Mouse (Mus musculus) ovary, adult 2 months (tissue): ENCODE data around the gene Lax1. TPM values are rescaled to one million over a fixed set of nuclear protein-coding genes. Genes with fewer than 3 reads are reported as not detected.

Experiments used
- polyA plus RNA-seq: library from polyadenylated mRNA; depleted of rRNA; stranded (reverse); fragments of >200 nt; gene quantifications from 2 replicates; pipeline ENCODE4 v1.2.3, GENCODE M21; 2012; rRNA removed

Gene Lax1
- polyA plus RNA-seq = 0.79 and 0.87 TPM in 2 replicates

GRCm38 (mm10) chr1:133689897-133690296 is at the start of gene Lax1:
Gene Lax1 (minus strand): TSS chr1:133690108.

GRCm38 (mm10) chr1:133661203-133661933 is 28.5 kb downstream of the Lax1 start, which contains the start of gene Gm38394:
Gene Gm38394 (minus strand): TSS chr1:133661318.

GRCm38 (mm10) chr1:133660466-133661202 is 29.3 kb downstream of the Lax1 start, which contains the start of gene Zbed6:
Gene Zbed6 (minus strand): TSS chr1:133660885.

Other genes with a start within 250 kb of the Lax1 start
- gene Snrpe, start 79.8 kb downstream of the Lax1 start, polyA plus RNA-seq = 12.1 and 23.8 TPM in 2 replicates
- 2.5 and 3.1 TPM in 2 replicates for gene Zbed6, start 29.2 kb downstream of the Lax1 start, polyA plus RNA-seq
- gene Gm38394, start 28.8 kb downstream of the Lax1 start, polyA plus RNA-seq = 2.6 and 2.9 TPM in 2 replicates
- gene Atp2b4, start 110.9 kb upstream of the Lax1 start, polyA plus RNA-seq = 12.8 and 17.8 TPM in 2 replicates
- 5.8 and 8.6 TPM in 2 replicates for gene Optc, start 217.9 kb upstream of the Lax1 start, polyA plus RNA-seq
- gene Prelp, start 231.3 kb upstream of the Lax1 start, polyA plus RNA-seq = 19.2 and 31.4 TPM in 2 replicates